Mouse (Mus musculus): ENCODE results near the gene Nceh1. TPM values are rescaled to one million over a fixed set of nuclear protein-coding genes. Genes with fewer than 3 reads are reported as not detected.

Nceh1 gene
- polyA plus RNA-seq, 1 experiment = 51.5 TPM

DNA sequence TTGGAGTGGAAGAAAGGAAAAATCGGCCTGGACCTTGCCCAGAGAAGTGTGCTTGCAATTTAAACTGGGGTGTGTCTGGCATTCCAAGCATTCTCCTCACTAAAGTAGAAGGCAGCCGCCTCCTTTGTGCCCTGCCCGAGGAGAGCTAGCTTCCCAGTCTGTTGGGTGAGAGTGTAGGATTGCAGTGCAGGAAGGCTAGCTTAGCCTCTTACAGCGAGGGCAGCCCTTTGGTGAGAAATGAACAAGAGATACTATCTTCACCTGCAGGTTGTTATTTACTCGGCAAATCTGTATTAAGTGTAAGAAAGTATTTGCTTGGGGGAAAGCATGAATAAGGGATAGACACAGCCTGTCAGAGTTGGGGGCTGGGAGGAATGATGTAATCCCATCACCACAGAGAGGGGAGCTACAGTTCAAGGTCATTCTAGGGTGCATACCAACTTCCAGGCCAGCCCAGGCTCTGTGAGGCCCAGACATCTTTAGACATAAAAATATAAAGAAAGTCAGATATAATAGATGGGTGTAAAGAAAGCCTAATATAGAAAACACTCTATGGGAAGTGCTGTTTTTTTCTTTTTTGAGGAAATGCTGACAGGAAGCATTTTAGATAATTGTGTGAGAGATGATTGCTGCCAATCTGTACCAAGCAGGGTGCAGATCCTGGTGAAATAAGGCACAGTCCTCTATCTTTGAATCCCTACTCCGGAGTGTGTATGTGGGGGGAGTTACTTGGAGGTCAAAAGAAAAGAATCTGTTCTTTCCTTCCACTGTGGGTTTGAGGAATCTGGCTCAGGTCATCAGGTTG is 27.5 kb upstream of the Nceh1 start:
- H3K27ac ChIP-seq (ENCODE audit: insufficient read depth, low read length) = no peak overlapping the region
- no peaks in the 10 kb centered on the region for H3K4me1 ChIP-seq (ENCODE audit: control insufficient read depth, insufficient read depth, low read length)
- DNase-seq = no peak
- TF ChIP-seq POLR2A (IDR thresholded peaks at IDR 0.05; ENCODE audit: borderline replicate concordance, insufficient read depth, low read length) = no peak
- WGBS = 47% methylated on average over 6 of the region's 6 CpGs
- no peak overlapping the region for H3K4me3 ChIP-seq (replicated peaks; ENCODE audit: insufficient read depth, low read depth, low read length)
- no peaks in the 10 kb centered on the region for H3K27me3 ChIP-seq (ENCODE audit: control insufficient read depth, insufficient read depth, low read length)

DNA sequence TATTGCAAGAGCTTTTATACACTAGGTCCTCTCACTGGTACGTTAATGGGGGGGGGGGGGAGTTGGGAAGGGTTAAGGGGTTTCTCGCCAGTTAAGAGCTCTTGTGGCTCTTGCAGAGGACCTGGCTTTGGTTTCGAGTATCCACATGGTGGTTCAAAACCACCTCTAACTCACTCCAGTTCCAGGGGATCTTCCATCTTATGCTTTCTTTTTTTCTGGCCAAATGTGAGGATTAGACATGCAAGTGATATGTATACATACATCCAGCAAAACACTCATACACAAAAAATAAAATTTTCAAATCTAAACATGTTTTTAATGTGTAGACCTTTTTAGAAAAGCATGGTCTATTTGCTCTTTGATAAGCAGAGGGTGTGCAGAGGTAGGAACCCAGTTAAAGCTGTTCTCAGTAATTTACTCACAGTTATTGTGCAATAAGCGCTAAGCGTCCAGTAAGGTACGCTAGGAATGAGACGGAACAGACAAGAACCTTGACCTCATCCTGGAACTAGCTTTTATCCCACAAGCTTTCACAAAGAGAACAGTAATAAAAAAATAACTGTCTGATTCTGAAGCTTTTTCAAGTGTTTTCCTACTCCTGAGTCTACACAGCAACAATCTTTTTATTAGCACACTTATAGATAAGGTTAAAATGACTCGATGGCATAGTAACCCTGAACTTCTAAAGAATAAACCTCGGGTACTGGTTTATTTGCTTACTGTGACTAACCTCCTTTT is 26.7 kb upstream of the Nceh1 start:
- no peak for TF ChIP-seq CTCF (IDR thresholded peaks at IDR 0.05; ENCODE audit: borderline replicate concordance, insufficient read depth, low read depth, low read length)
- TF ChIP-seq POLR2A (IDR thresholded peaks at IDR 0.05; ENCODE audit: borderline replicate concordance, insufficient read depth, low read length) = no peak
- WGBS = 78% methylated on average over 9 of the region's 9 CpGs
- no peak overlapping the region for H3K27ac ChIP-seq (ENCODE audit: insufficient read depth, low read length)
- H3K4me1 ChIP-seq (ENCODE audit: control insufficient read depth, insufficient read depth, low read length) = no peaks in the 10 kb centered on the region
- H3K4me3 ChIP-seq (replicated peaks; ENCODE audit: insufficient read depth, low read depth, low read length) = no peak overlapping the region
- no peaks in the 10 kb centered on the region for H3K27me3 ChIP-seq (ENCODE audit: control insufficient read depth, insufficient read depth, low read length)
- DNase-seq = no peak

DNA sequence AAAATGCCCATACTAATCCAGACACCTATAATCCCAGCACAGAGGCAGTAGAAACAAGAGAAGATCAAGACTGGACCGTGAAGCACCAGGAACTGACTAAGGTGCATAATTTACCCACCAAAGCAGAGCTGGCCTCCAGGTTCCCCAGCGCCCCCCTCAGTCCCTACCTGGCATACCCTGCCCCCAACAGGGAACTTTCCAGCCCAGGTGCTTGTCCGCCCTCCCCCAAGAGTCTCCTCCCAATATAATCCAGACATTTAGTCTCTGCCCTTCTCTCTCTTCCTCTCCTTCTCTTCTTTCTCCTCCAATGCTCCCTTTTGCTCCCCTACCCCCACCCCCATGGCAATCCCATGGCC is 26.2 kb upstream of the Nceh1 start:
- no peak for DNase-seq
- WGBS = 64% methylated on average over 3 of the region's 3 CpGs
- no peak for TF ChIP-seq CTCF (IDR thresholded peaks at IDR 0.05; ENCODE audit: borderline replicate concordance, insufficient read depth, low read depth, low read length)
- TF ChIP-seq POLR2A (IDR thresholded peaks at IDR 0.05; ENCODE audit: borderline replicate concordance, insufficient read depth, low read length) = no peak
- no peak overlapping the region for H3K4me3 ChIP-seq (replicated peaks; ENCODE audit: insufficient read depth, low read depth, low read length)
- H3K27me3 ChIP-seq (ENCODE audit: control insufficient read depth, insufficient read depth, low read length) = no peaks in the 10 kb centered on the region
- no peaks in the 10 kb centered on the region for H3K4me1 ChIP-seq (ENCODE audit: control insufficient read depth, insufficient read depth, low read length)
- H3K27ac ChIP-seq (ENCODE audit: insufficient read depth, low read length) = no peak overlapping the region

DNA sequence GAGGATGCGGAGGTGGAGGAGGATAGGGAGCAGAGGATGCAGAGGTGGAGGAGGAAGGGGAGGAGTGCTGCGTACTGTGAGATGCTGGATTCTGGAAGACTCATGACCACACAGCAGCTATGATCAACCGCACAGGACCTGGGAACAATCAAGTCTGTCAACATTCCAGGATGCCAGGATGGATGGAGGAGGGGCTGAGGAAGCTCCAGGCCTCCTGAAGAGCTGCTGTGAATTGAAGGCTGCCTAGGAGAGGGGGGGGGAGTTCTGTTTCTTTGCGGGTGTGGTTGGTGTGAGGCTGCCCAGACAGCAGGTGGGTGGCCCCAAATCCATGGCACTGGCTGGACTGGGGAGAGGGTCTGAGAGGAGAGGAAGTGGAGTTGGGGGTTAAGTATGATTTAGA is 23.9 kb upstream of the Nceh1 start:
- 47% methylated on average over 4 of the region's 4 CpGs for WGBS
- DNase-seq = no peak
- Histone ChIP-seq H3K4me3 (replicated peaks; ENCODE audit: insufficient read depth, low read depth, low read length) (no peak overlapping the region), H3K4me1 (ENCODE audit: control insufficient read depth, insufficient read depth, low read length) (no peaks in the 10 kb centered on the region), H3K27me3 (ENCODE audit: control insufficient read depth, insufficient read depth, low read length) (no peaks in the 10 kb centered on the region), H3K27ac (ENCODE audit: insufficient read depth, low read length) (no peak overlapping the region)
- no peak for TF ChIP-seq CTCF (IDR thresholded peaks at IDR 0.05; ENCODE audit: borderline replicate concordance, insufficient read depth, low read depth, low read length)
- no peak for TF ChIP-seq POLR2A (IDR thresholded peaks at IDR 0.05; ENCODE audit: borderline replicate concordance, insufficient read depth, low read length)

DNA sequence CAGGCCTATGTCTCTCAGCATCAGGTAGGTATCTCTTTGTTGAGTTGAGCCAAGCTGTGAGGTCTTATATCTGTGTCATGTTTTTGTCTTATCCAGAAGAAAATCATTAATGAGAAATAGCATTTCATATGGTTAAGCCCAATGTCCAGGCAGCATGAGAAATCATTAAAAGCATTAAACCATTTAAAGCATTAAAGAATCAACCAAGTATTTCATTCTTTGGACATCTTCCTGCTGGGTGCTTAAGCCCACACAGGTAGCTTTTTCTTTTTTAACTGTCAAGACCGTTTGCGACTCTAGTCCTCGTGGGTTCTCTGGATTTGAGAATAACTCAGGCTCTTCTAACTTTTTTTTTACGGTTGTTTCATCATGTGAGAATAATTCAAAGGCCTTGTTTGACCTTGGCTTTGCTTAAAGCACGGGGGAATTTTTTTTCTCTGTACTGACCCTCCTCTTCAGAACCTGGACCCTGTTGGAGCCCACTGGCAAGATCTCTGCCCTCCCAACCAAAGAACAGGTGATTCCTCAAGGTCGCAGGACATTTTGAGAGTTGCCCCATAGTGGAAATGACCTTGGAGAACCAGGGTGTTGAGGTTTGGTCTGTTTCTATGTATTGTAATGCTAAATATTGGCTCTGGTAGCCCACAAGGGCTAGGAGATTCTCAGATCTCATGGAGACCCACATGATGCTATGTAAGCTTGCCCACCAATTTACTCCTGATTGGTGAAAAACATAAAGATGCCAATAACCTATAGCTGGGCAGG is 20.9 kb upstream of the Nceh1 start:
- WGBS = 88% methylated on average over 6 of the region's 6 CpGs
- Histone ChIP-seq H3K4me1 (ENCODE audit: control insufficient read depth, insufficient read depth, low read length) (no peaks in the 10 kb centered on the region), H3K27ac (ENCODE audit: insufficient read depth, low read length) (no peak overlapping the region), H3K4me3 (replicated peaks; ENCODE audit: insufficient read depth, low read depth, low read length) (no peak overlapping the region), H3K27me3 (ENCODE audit: control insufficient read depth, insufficient read depth, low read length) (no peaks in the 10 kb centered on the region)
- TF ChIP-seq CTCF (IDR thresholded peaks at IDR 0.05; ENCODE audit: borderline replicate concordance, insufficient read depth, low read depth, low read length) (no peak), POLR2A (IDR thresholded peaks at IDR 0.05; ENCODE audit: borderline replicate concordance, insufficient read depth, low read length) (no peak)
- no peak for DNase-seq

DNA sequence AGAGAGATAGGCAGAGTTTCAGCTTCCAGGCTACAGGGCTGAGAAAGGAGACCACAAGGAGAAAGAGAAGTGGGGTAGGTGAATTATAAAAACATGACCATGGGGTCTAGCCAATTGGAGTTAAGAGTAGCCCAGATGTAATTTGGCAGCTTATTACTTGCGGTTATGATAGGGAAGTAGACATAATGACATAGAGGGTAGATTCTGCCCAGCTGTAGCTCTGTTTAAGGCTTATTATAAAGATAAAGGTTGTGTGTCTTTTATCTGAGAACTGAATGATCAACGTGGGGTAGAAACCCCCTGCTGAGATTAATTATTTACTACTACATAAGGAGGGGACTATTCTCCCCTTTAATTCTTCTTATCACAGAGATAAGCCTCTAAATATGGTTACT is 20.4 kb upstream of the Nceh1 start:
- no peaks in the 10 kb centered on the region for H3K4me1 ChIP-seq (ENCODE audit: control insufficient read depth, insufficient read depth, low read length)
- DNase-seq = no peak
- H3K4me3 ChIP-seq (replicated peaks; ENCODE audit: insufficient read depth, low read depth, low read length) = no peak overlapping the region
- H3K27ac ChIP-seq (ENCODE audit: insufficient read depth, low read length) = no peak overlapping the region
- TF ChIP-seq CTCF (IDR thresholded peaks at IDR 0.05; ENCODE audit: borderline replicate concordance, insufficient read depth, low read depth, low read length) = no peak
- TF ChIP-seq POLR2A (IDR thresholded peaks at IDR 0.05; ENCODE audit: borderline replicate concordance, insufficient read depth, low read length) = no peak
- WGBS = 60% methylated on average over 2 of the region's 2 CpGs
- no peaks in the 10 kb centered on the region for H3K27me3 ChIP-seq (ENCODE audit: control insufficient read depth, insufficient read depth, low read length)

DNA sequence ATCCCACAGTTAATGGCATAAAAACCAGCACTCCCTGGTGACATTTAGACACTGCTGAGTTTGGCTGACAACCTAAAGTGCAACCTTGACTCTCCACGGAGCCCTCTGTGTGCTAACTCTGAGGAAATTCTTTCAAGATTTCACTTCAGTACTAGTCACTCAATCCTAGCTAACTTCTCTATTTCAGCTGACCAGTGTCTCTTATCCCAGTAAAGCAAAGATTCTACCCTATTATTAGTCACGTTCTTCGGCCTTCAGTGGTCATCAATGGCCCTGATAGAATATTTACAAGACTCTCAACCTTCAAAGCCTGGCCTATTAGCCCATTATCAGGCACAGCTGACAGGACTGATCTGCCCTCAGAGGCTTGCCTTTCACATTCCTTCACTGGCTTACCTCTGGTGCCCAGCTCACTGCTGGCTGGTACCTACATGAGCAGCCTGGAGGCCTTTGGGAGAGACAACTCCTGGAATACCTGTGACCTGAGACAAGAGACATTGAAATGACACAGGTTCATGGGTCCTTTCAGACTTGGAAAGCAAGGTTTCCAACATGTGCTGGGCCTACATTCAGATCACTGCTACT is 17.2 kb upstream of the Nceh1 start:
- H3K4me1 ChIP-seq (ENCODE audit: control insufficient read depth, insufficient read depth, low read length) = no peaks in the 10 kb centered on the region
- H3K27me3 ChIP-seq (ENCODE audit: control insufficient read depth, insufficient read depth, low read length) = no peaks in the 10 kb centered on the region
- no peak for DNase-seq
- H3K4me3 ChIP-seq (replicated peaks; ENCODE audit: insufficient read depth, low read depth, low read length) = no peak overlapping the region
- WGBS = 77% methylated on average over 3 of the region's 3 CpGs
- no peak for TF ChIP-seq CTCF (IDR thresholded peaks at IDR 0.05; ENCODE audit: borderline replicate concordance, insufficient read depth, low read depth, low read length)
- no peak for TF ChIP-seq POLR2A (IDR thresholded peaks at IDR 0.05; ENCODE audit: borderline replicate concordance, insufficient read depth, low read length)
- no peak overlapping the region for H3K27ac ChIP-seq (ENCODE audit: insufficient read depth, low read length)

All from cerebellum, adult 2 months (tissue).